Mouse (Mus musculus) forebrain, embryonic 11.5 days (tissue): Measurements from ENCODE around the gene Eci3. TPM values are rescaled to one million over a fixed set of nuclear protein-coding genes. Genes with fewer than 3 reads are reported as not detected.
A peak's percentile ranks its signal among the peaks of the same experiment; 100 is the strongest.
"Not testable (repeated sequence)": the region's sequence is repeated elsewhere in the genome, so short reads cannot be mapped to it uniquely, and the experiment has no call there.

ENCODE experiments used
- ATAC-seq: fragments of 200-750 bp; cut with Nextera tagmentation; replicated peaks from 2 replicates; pipeline ENCODE4 v1.8.0; 2017; ENCODE audit warnings: moderate TSS enrichment; ENCODE audit not compliant: low FRiP score
- DNase-seq: peaks from one replicate; pipeline ENCODE4 v3.0.0-alpha.2; 2017; ENCODE audit warnings: low spot score
- H3K27ac ChIP-seq: fragments of 300-500 bp; sonication (generic); 2 replicates; pipeline ENCODE4 v1.5.1; 2014; ENCODE audit warnings: low read depth, low read length
- H3K27me3 ChIP-seq: fragments of 300-500 bp; sonication (generic); 2 replicates; pipeline ENCODE4 v1.6.1; 2014; ENCODE audit warnings: mild to moderate bottlenecking, low read length, mixed read lengths; ENCODE audit not compliant: control insufficient read depth, insufficient read depth
- H3K36me3 ChIP-seq: fragments of 300-500 bp; sonication (generic); 2 replicates; pipeline ENCODE4 v1.6.1; 2014; ENCODE audit warnings: mild to moderate bottlenecking, low read length, moderate library complexity, mixed read lengths; ENCODE audit not compliant: control insufficient read depth, insufficient read depth
- H3K4me1 ChIP-seq: fragments of 300-500 bp; sonication (generic); replicated peaks from 2 replicates; pipeline ENCODE4 v1.6.1; 2014; ENCODE audit warnings: low read length, mixed read lengths; ENCODE audit not compliant: control insufficient read depth, insufficient read depth
- H3K4me2 ChIP-seq: fragments of 300-500 bp; sonication (generic); 2 replicates; pipeline ENCODE4 v1.6.1; 2014; ENCODE audit warnings: low read depth, mild to moderate bottlenecking, low read length, moderate library complexity, mixed read lengths; ENCODE audit not compliant: severe bottlenecking
- H3K4me3 ChIP-seq: fragments of 300-500 bp; sonication (generic); 2 replicates; pipeline ENCODE4 v1.5.1; 2014; ENCODE audit warnings: low read depth, low read length
- H3K9ac ChIP-seq: fragments of 300-500 bp; sonication (generic); 2 replicates; pipeline ENCODE4 v1.6.1; 2014; ENCODE audit warnings: low read length
- H3K9me3 ChIP-seq: fragments of 300-500 bp; sonication (generic); 2 replicates; pipeline ENCODE4 v1.6.1; 2016; ENCODE audit warnings: low read length, mixed read lengths; ENCODE audit not compliant: control insufficient read depth
- WGBS: fragments of 180-500 bp; shearing (Covaris S2); extraction: QIAGEN DNeasy Blood & Tissue Kit; methylation state at CpG from one replicate; pipeline ENCODE4 v1.1.7; 2014; 5-methylcytosine and 5-hydroxymethylcytosine counted together
- polyA plus RNA-seq: library from polyadenylated mRNA; unstranded; fragments of >200 nt; fragmentation: Nextera tagmentation; extraction: Ambion mirVana; gene quantifications from 2 replicates; pipeline ENCODE4 v1.2.1, GENCODE M21; 2014

Gene Eci3
- polyA plus RNA-seq, 1 experiment from 2014 or later, result 0.59 TPM

- H3K4me3 ChIP-seq, result no peak overlapping the region
- no peaks in the 10 kb centered on the region for H3K9me3 ChIP-seq
- WGBS, result 96% methylated on average over 3 of the region's 3 CpGs
- H3K9ac ChIP-seq, result no peak overlapping the region
- no peak overlapping the region for H3K4me2 ChIP-seq
- H3K27me3 ChIP-seq, result no peaks in the 10 kb centered on the region
- DNase-seq, result no peak
- no peak overlapping the region for H3K27ac ChIP-seq
- H3K4me1 ChIP-seq, result no peaks in the 10 kb centered on the region
- peaks cover 2% of the 10 kb centered on the region; the same call in 1 of the 2 replicates for H3K36me3 ChIP-seq
- no peak for ATAC-seq
Observed at GRCm38 (mm10) chr13:34977410-34977809, 13.8 kb upstream of the Eci3 start.

- Histone ChIP-seq H3K36me3 (no peaks in the 10 kb centered on the region; the same call in 1 of the 2 replicates), H3K27me3 (no peaks in the 10 kb centered on the region), H3K9me3 (no peaks in the 10 kb centered on the region), H3K4me3 (no peak overlapping the region), H3K9ac (no peak overlapping the region), H3K4me1 (no peaks in the 10 kb centered on the region), H3K4me2 (no peak overlapping the region), H3K27ac (no peak overlapping the region)
- DNase-seq (no peak), ATAC-seq (no peak)
- 97% methylated on average over 4 of the region's 4 CpGs for WGBS
Observed at GRCm38 (mm10) chr13:34976116-34976515, 12.5 kb upstream of the Eci3 start.

GRCm38 (mm10) chr13:34973770-34974169 lies 10.2 kb upstream of the Eci3 start:
- 67% methylated on average over 1 of the region's 1 CpGs for WGBS
- Histone ChIP-seq H3K4me1 (no peaks in the 10 kb centered on the region), H3K4me3 (no peak overlapping the region), H3K27ac (no peak overlapping the region), H3K36me3 (no peaks in the 10 kb centered on the region), H3K9ac (no peak overlapping the region), H3K4me2 (no peak overlapping the region), H3K27me3 (no peaks in the 10 kb centered on the region), H3K9me3 (no peaks in the 10 kb centered on the region)
- no peak for DNase-seq
- no peak for ATAC-seq

- Histone ChIP-seq H3K27ac (no peak overlapping the region), H3K4me3 (no peak overlapping the region), H3K36me3 (no peaks in the 10 kb centered on the region), H3K9me3 (no peaks in the 10 kb centered on the region), H3K9ac (no peak overlapping the region), H3K4me2 (no peak overlapping the region), H3K4me1 (no peaks in the 10 kb centered on the region), H3K27me3 (no peaks in the 10 kb centered on the region)
- DNase-seq (no peak), ATAC-seq (no peak)
- 40% methylated on average over 1 of the region's 1 CpGs for WGBS
Observed at GRCm38 (mm10) chr13:34973149-34973548, 9.5 kb upstream of the Eci3 start.

GRCm38 (mm10) chr13:34972456-34972855 lies 8.8 kb upstream of the Eci3 start:
- not testable (repeated sequence) for H3K9me3 ChIP-seq, H3K36me3 ChIP-seq, H3K4me3 ChIP-seq, H3K27ac ChIP-seq, DNase-seq, H3K4me1 ChIP-seq, H3K9ac ChIP-seq, ATAC-seq, H3K4me2 ChIP-seq, H3K27me3 ChIP-seq

- not testable (repeated sequence) for DNase-seq, H3K4me3 ChIP-seq, ATAC-seq, H3K4me1 ChIP-seq, H3K36me3 ChIP-seq, H3K27ac ChIP-seq, H3K9ac ChIP-seq, H3K9me3 ChIP-seq, H3K4me2 ChIP-seq
- peaks cover 11% of the 10 kb centered on the region for H3K27me3 ChIP-seq
- 70% methylated on average over 9 of the region's 9 CpGs for WGBS
Observed at GRCm38 (mm10) chr13:34965647-34966046, 2.0 kb upstream of the Eci3 start.

GRCm38 (mm10) chr13:34964866-34965265 lies 1.3 kb upstream of the Eci3 start:
- Histone ChIP-seq H3K4me1 (0 out of 2 replicates have a peak, but pooled peaks cover 3% of the 10 kb centered on the region), H3K27ac (no peak overlapping the region), H3K9ac (no peak overlapping the region), H3K9me3 (no peaks in the 10 kb centered on the region), H3K4me3 (no peak overlapping the region), H3K36me3 (no peaks in the 10 kb centered on the region), H3K27me3 (peaks cover 11% of the 10 kb centered on the region), H3K4me2 (no peak overlapping the region)
- WGBS, result 8% methylated on average over 5 of the region's 5 CpGs
- ATAC-seq (no peak), DNase-seq (no peak)

- ATAC-seq (no peak), DNase-seq (peak; percentile 52)
- Histone ChIP-seq H3K4me1 (0 out of 2 replicates have a peak, but pooled peaks cover 3% of the 10 kb centered on the region), H3K9ac (no peak overlapping the region; the same call in 1 of the 2 replicates), H3K27me3 (peaks cover 11% of the 10 kb centered on the region), H3K4me3 (peak overlapping the region; percentile 35), H3K4me2 (peak overlapping the region; percentile 68), H3K9me3 (no peaks in the 10 kb centered on the region), H3K36me3 (no peaks in the 10 kb centered on the region), H3K27ac (no peak overlapping the region)
- 3% methylated on average over 14 of the region's 14 CpGs for WGBS
Observed at GRCm38 (mm10) chr13:34964419-34964818, 809 bp upstream of the Eci3 start.

- Histone ChIP-seq H3K9ac (no peak overlapping the region), H3K9me3 (no peaks in the 10 kb centered on the region), H3K4me2 (no peak overlapping the region), H3K36me3 (no peaks in the 10 kb centered on the region), H3K4me3 (no peak overlapping the region), H3K27ac (no peak overlapping the region), H3K4me1 (0 out of 2 replicates have a peak, but pooled peaks cover 3% of the 10 kb centered on the region), H3K27me3 (peaks cover 11% of the 10 kb centered on the region)
- 83% methylated on average over 4 of the region's 4 CpGs for WGBS
- DNase-seq (no peak), ATAC-seq (no peak)
Observed at GRCm38 (mm10) chr13:34960996-34961770, 2.4 kb downstream of the Eci3 start.
